Mouse (Mus musculus): ENCODE results near the gene Mt4.

DNA sequence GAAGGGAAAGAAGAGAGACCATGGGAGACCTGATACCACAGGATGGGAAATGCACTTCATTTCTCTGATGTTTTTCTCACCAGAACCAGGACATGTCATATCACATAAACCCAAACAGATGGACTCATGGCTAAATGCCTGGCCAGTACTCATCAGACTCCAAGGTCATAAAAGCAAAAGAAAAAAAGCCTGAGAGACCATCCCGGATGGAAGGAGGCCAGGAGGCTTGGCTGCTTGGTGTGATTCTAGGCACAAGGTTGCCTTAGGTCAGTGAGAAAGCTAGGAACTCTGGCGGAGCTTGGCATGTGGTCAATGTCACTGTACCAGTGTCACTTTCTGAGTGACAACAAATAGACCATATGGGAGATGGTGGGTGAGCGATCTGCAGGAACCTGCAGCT, 29.1 kb upstream of the Mt4 start:
- TF ChIP-seq CTCF (IDR thresholded peaks at IDR 0.05; ENCODE audit: low read depth, low read length) (no peak), POLR2A (IDR thresholded peaks at IDR 0.05; ENCODE audit: extremely low read depth, insufficient read depth, low read length) (no peak)

All from liver, adult 2 months (tissue).